Mouse (Mus musculus): ENCODE measurements around the gene Tagln. TPM values are rescaled to one million over a fixed set of nuclear protein-coding genes. Genes with fewer than 3 reads are reported as not detected.
A peak's percentile ranks its signal among the peaks of the same experiment; 100 is the strongest.

Tagln gene
- total and polyA plus RNA-seq, 3 experiments = 0.59 to 2.3 TPM; not detected in 1

- TF ChIP-seq RAD21 (IDR thresholded peaks at IDR 0.05; ENCODE audit: low read depth, low read length) = no peak
- TF ChIP-seq GABPA (IDR thresholded peaks at IDR 0.05; ENCODE audit: insufficient replicate concordance, low read depth, low read length) = no peak
- TF ChIP-seq CHD2 (IDR thresholded peaks at IDR 0.05; ENCODE audit: low read length) = no peak
- TF ChIP-seq SIN3A (IDR thresholded peaks at IDR 0.05; ENCODE audit: low read length) = no peak
- TF ChIP-seq NELFE (IDR thresholded peaks at IDR 0.05; ENCODE audit: low read depth, low read length) = no peak
- no peak overlapping the region for H3K27ac ChIP-seq (ENCODE audit: insufficient read depth, low read depth)
- H3K4me2 ChIP-seq (ENCODE audit: insufficient read depth, low read depth, poor library complexity, severe bottlenecking) = no peak overlapping the region
- no peak overlapping the region for H3K4me3 ChIP-seq (replicated peaks in 1 of 3; ENCODE audit: low read depth in 2 of 3, low read length in 2 of 3, poor library complexity in 1 of 3)
- dilution Hi-C loops (cut with MboI; ENCODE audit: extremely low pct_ligation_motif_present, extremely low pct_unique_long_range_greater_than_20kb, low sequenced_read_pairs) = no loop called here
- H3K9ac ChIP-seq (ENCODE audit: insufficient read depth, low read depth) = no peak overlapping the region
- H3K36me3 ChIP-seq (replicated peaks in 1 of 2; ENCODE audit: control insufficient read depth in 1 of 2, insufficient read depth in 1 of 2, low read length in 1 of 2) = peaks cover 70 to 98% of the 10 kb centered on the region in 2 experiments
- no peak for DNase-seq (ENCODE audit: extremely low read depth)
- in situ Hi-C loops (cut with MboI; ENCODE audit: low pct_ligation_motif_present, low pct_unique_long_range_greater_than_20kb, low sequenced_read_pairs) = no loop called here
- H3K27me3 ChIP-seq (replicated peaks) = no peaks in the 10 kb centered on the region
- no peaks in the 10 kb centered on the region for H3K9me3 ChIP-seq (replicated peaks; ENCODE audit: low read length)
- H3K79me2 ChIP-seq (replicated peaks; ENCODE audit: control insufficient read depth, extremely low read depth, insufficient read depth, poor library complexity, severe bottlenecking) = no peaks in the 10 kb centered on the region
- no peaks in the 10 kb centered on the region for H3K4me1 ChIP-seq (ENCODE audit: control insufficient read depth in 1 of 2, insufficient read depth in 2 of 2)
These were observed 20.2 kb downstream of the Tagln start for GRCm38 (mm10) chr9:45915659-45916058.

- Histone ChIP-seq H3K79me2 (replicated peaks; ENCODE audit: control insufficient read depth, extremely low read depth, insufficient read depth, poor library complexity, severe bottlenecking) (peaks cover 12% of the 10 kb centered on the region), H3K4me3 (replicated peaks in 1 of 3; ENCODE audit: low read depth in 2 of 3, low read length in 2 of 3, poor library complexity in 1 of 3) (no peak overlapping the region), H3K9ac (ENCODE audit: insufficient read depth, low read depth) (no peak overlapping the region), H3K9me3 (replicated peaks; ENCODE audit: low read length) (no peaks in the 10 kb centered on the region), H3K36me3 (replicated peaks in 1 of 2; ENCODE audit: control insufficient read depth in 1 of 2, insufficient read depth in 1 of 2, low read length in 1 of 2) (peaks cover 58 to 84% of the 10 kb centered on the region in 2 experiments), H3K4me1 (ENCODE audit: control insufficient read depth in 1 of 2, insufficient read depth in 2 of 2) (peaks cover 0 to 17% of the 10 kb centered on the region in 2 experiments; a peak in 2 of 4 replicates), H3K27me3 (replicated peaks) (no peaks in the 10 kb centered on the region), H3K4me2 (ENCODE audit: insufficient read depth, low read depth, poor library complexity, severe bottlenecking) (no peak overlapping the region), H3K27ac (ENCODE audit: insufficient read depth, low read depth) (no peak overlapping the region)
- dilution Hi-C loops (cut with MboI; ENCODE audit: extremely low pct_ligation_motif_present, extremely low pct_unique_long_range_greater_than_20kb, low sequenced_read_pairs) (no loop called here), in situ Hi-C loops (cut with MboI; ENCODE audit: low pct_ligation_motif_present, low pct_unique_long_range_greater_than_20kb, low sequenced_read_pairs) (no loop called here)
- TF ChIP-seq MAX (IDR thresholded peaks at IDR 0.05; ENCODE audit: low read length) (no peak), RAD21 (IDR thresholded peaks at IDR 0.05; ENCODE audit: low read depth, low read length) (peak; percentile 61), POLR2A (IDR thresholded peaks at IDR 0.05; ENCODE audit: low read depth, low read length) (no peak), IRF4 (IDR thresholded peaks at IDR 0.05; ENCODE audit: low read depth, low read length) (no peak), CTCF (conservative IDR thresholded peaks at IDR 0.05 in 1 of 2, IDR thresholded peaks at IDR 0.05 in 1 of 2; ENCODE audit: low read depth in 2 of 2, low read length in 2 of 2) (peak; percentile 20 to 69; a peak in 3 of 4 replicates), SMC3 (IDR thresholded peaks at IDR 0.05; ENCODE audit: low read depth, low read length) (peak; percentile 42)
- peak; percentile 33 for DNase-seq (ENCODE audit: extremely low read depth)
These were observed 24.2 kb downstream of the Tagln start for GRCm38 (mm10) chr9:45911673-45912072.

- dilution Hi-C loops (cut with MboI; ENCODE audit: extremely low pct_ligation_motif_present, extremely low pct_unique_long_range_greater_than_20kb, low sequenced_read_pairs) (no loop called here), in situ Hi-C loops (cut with MboI; ENCODE audit: low pct_ligation_motif_present, low pct_unique_long_range_greater_than_20kb, low sequenced_read_pairs) (no loop called here)
- Histone ChIP-seq H3K4me3 (replicated peaks in 1 of 3; ENCODE audit: low read depth in 2 of 3, low read length in 2 of 3, poor library complexity in 1 of 3) (no peak overlapping the region), H3K4me1 (ENCODE audit: control insufficient read depth in 1 of 2, insufficient read depth in 2 of 2) (peaks cover 0 to 17% of the 10 kb centered on the region in 2 experiments; a peak in 2 of 4 replicates), H3K9me3 (replicated peaks; ENCODE audit: low read length) (no peaks in the 10 kb centered on the region), H3K27me3 (replicated peaks) (no peaks in the 10 kb centered on the region), H3K36me3 (replicated peaks in 1 of 2; ENCODE audit: control insufficient read depth in 1 of 2, insufficient read depth in 1 of 2, low read length in 1 of 2) (peaks cover 54 to 78% of the 10 kb centered on the region in 2 experiments), H3K27ac (ENCODE audit: insufficient read depth, low read depth) (no peak overlapping the region), H3K79me2 (replicated peaks; ENCODE audit: control insufficient read depth, extremely low read depth, insufficient read depth, poor library complexity, severe bottlenecking) (peaks cover 12% of the 10 kb centered on the region), H3K9ac (ENCODE audit: insufficient read depth, low read depth) (no peak overlapping the region), H3K4me2 (ENCODE audit: insufficient read depth, low read depth, poor library complexity, severe bottlenecking) (no peak overlapping the region)
- TF ChIP-seq NELFE (IDR thresholded peaks at IDR 0.05; ENCODE audit: low read depth, low read length) = no peak
- no peak for TF ChIP-seq SMC3 (IDR thresholded peaks at IDR 0.05; ENCODE audit: low read depth, low read length)
- TF ChIP-seq POLR2AphosphoS2 (IDR thresholded peaks at IDR 0.05; ENCODE audit: low read depth, low read length) = no peak
- TF ChIP-seq KAT2A (IDR thresholded peaks at IDR 0.05; ENCODE audit: insufficient replicate concordance, low read length) = no peak
- TF ChIP-seq CHD1 (IDR thresholded peaks at IDR 0.05; ENCODE audit: low read depth, low read length) = no peak
- no peak for TF ChIP-seq GABPA (IDR thresholded peaks at IDR 0.05; ENCODE audit: insufficient replicate concordance, low read depth, low read length)
- no peak for TF ChIP-seq BHLHE40 (IDR thresholded peaks at IDR 0.05; ENCODE audit: low read depth, low read length)
- no peak for DNase-seq (ENCODE audit: extremely low read depth)
These were observed 24.9 kb downstream of the Tagln start for GRCm38 (mm10) chr9:45910995-45911394.
